Mouse (Mus musculus) heart, embryonic 11.5 days (tissue): ENCODE results near the gene Nr4a2. TPM values are rescaled to one million over a fixed set of nuclear protein-coding genes. Genes with fewer than 3 reads are reported as not detected.

Experiments
- ATAC-seq: fragments of 200-750 bp; cut with Nextera tagmentation; replicated peaks from 2 replicates; pipeline ENCODE4 v1.8.0; 2017; ENCODE audit warnings: moderate library complexity; ENCODE audit not compliant: insufficient number of reproducible peaks, low FRiP score, low TSS enrichment
- H3K27ac ChIP-seq: fragments of 300-500 bp; sonication (generic); 2 replicates; pipeline ENCODE4 v1.5.1; 2014; ENCODE audit warnings: mild to moderate bottlenecking, low read depth, low read length
- H3K27me3 ChIP-seq: fragments of 300-500 bp; sonication (generic); 2 replicates; pipeline ENCODE4 v1.6.1; 2014; ENCODE audit warnings: mild to moderate bottlenecking, low read length, mixed read lengths; ENCODE audit not compliant: control insufficient read depth, insufficient read depth
- H3K36me3 ChIP-seq: fragments of 300-500 bp; sonication (generic); 2 replicates; pipeline ENCODE4 v1.6.1; 2014; ENCODE audit warnings: mild to moderate bottlenecking, low read length, moderate library complexity, mixed read lengths; ENCODE audit not compliant: control insufficient read depth, insufficient read depth
- H3K4me1 ChIP-seq: fragments of 300-500 bp; sonication (generic); 2 replicates; pipeline ENCODE4 v1.6.1; 2014; ENCODE audit warnings: low read length; ENCODE audit not compliant: control insufficient read depth, insufficient read depth
- H3K4me2 ChIP-seq: fragments of 300-500 bp; sonication (generic); 2 replicates; pipeline ENCODE4 v1.6.1; 2014; ENCODE audit warnings: mild to moderate bottlenecking, moderate library complexity
- H3K4me3 ChIP-seq: fragments of 300-500 bp; sonication (generic); 2 replicates; pipeline ENCODE4 v1.5.1; 2014; ENCODE audit warnings: low read depth, low read length
- H3K9ac ChIP-seq: fragments of 300-500 bp; sonication (generic); 2 replicates; pipeline ENCODE4 v1.6.1; 2014; ENCODE audit warnings: mild to moderate bottlenecking, low read depth, low read length, moderate library complexity
- H3K9me3 ChIP-seq: fragments of 300-500 bp; sonication (generic); replicated peaks from 2 replicates; pipeline ENCODE4 v1.6.1; 2016; ENCODE audit warnings: low read length; ENCODE audit not compliant: control insufficient read depth
- WGBS: fragments of 180-500 bp; shearing (Covaris S2); extraction: QIAGEN DNeasy Blood & Tissue Kit; methylation state at CpG from one replicate; pipeline ENCODE4 v1.1.7; 2014; ENCODE audit not compliant: insufficient replicate concordance; 5-methylcytosine and 5-hydroxymethylcytosine counted together
- polyA plus RNA-seq: library from polyadenylated mRNA; unstranded; fragments of >200 nt; fragmentation: Nextera tagmentation; extraction: Ambion mirVana; gene quantifications from 2 replicates; pipeline ENCODE4 v1.2.1, GENCODE M21; 2014

Nr4a2 gene
- polyA plus RNA-seq, 1 experiment from 2014 or later, result 2.8 TPM

- no peak overlapping the region for H3K9ac ChIP-seq
- ATAC-seq, result no peak
- H3K4me2 ChIP-seq, result no peak overlapping the region
- 70% methylated on average over 6 of the region's 6 CpGs for WGBS
- no peaks in the 10 kb centered on the region for H3K9me3 ChIP-seq
- no peaks in the 10 kb centered on the region for H3K27me3 ChIP-seq
- H3K4me3 ChIP-seq, result no peak overlapping the region
- no peak overlapping the region for H3K27ac ChIP-seq
- H3K4me1 ChIP-seq, result peaks cover 8% of the 10 kb centered on the region
- no peaks in the 10 kb centered on the region for H3K36me3 ChIP-seq
These were observed 2.1 kb upstream of the Nr4a2 start for GRCm38 (mm10) chr2:57125891-57126290.

- under 1% methylated on average over 60 of the region's 67 CpGs for WGBS
- Histone ChIP-seq H3K4me1 (peaks cover 8% of the 10 kb centered on the region), H3K9ac (peak overlapping the region; percentile 99), H3K4me3 (peak overlapping the region; percentile 96), H3K27me3 (no peaks in the 10 kb centered on the region), H3K4me2 (peak overlapping the region; percentile 81), H3K9me3 (no peaks in the 10 kb centered on the region), H3K36me3 (no peaks in the 10 kb centered on the region), H3K27ac (peak overlapping the region; percentile 98)
- ATAC-seq, result peak; percentile 81
These were observed 520 bp downstream of the Nr4a2 start for GRCm38 (mm10) chr2:57122986-57123980.

- no peak overlapping the region for H3K27ac ChIP-seq
- ATAC-seq, result no peak
These were observed 2.7 kb downstream of the Nr4a2 start for GRCm38 (mm10) chr2:57121110-57121509.

GRCm38 (mm10) chr2:57117201-57117951 lies 6.4 kb downstream of the Nr4a2 start:
- H3K9ac ChIP-seq, result peak overlapping the region; percentile 79
- WGBS, result 6% methylated on average over 13 of the region's 13 CpGs
- peak overlapping the region; percentile 100 for H3K4me2 ChIP-seq
- H3K4me3 ChIP-seq, result peak overlapping the region; percentile 85
- H3K27me3 ChIP-seq, result peaks cover 14% of the 10 kb centered on the region
- no peak; the same call in 1 of the 2 replicates for ATAC-seq
- no peaks in the 10 kb centered on the region for H3K36me3 ChIP-seq
- H3K9me3 ChIP-seq, result no peaks in the 10 kb centered on the region
- peaks cover 5% of the 10 kb centered on the region; the same call in 1 of the 2 replicates for H3K4me1 ChIP-seq
- H3K27ac ChIP-seq, result peak overlapping the region; percentile 91

More at GRCm38 (mm10) chr2:57121110-57121509, 2.7 kb downstream of the Nr4a2 start:
- Histone ChIP-seq H3K4me3 (no peak overlapping the region), H3K36me3 (no peaks in the 10 kb centered on the region), H3K9ac (no peak overlapping the region), H3K27me3 (no peaks in the 10 kb centered on the region), H3K9me3 (no peaks in the 10 kb centered on the region), H3K4me1 (peaks cover 8% of the 10 kb centered on the region), H3K4me2 (no peak overlapping the region)
- 64% methylated on average over 4 of the region's 4 CpGs for WGBS

- Histone ChIP-seq H3K4me1 (peaks cover 6% of the 10 kb centered on the region), H3K4me3 (peak overlapping the region; percentile 85), H3K27me3 (peaks cover 22% of the 10 kb centered on the region), H3K9ac (peak overlapping the region; percentile 79), H3K27ac (peak overlapping the region; percentile 91), H3K4me2 (peak overlapping the region; percentile 100), H3K9me3 (no peaks in the 10 kb centered on the region), H3K36me3 (no peaks in the 10 kb centered on the region)
- under 1% methylated on average over 46 of the region's 47 CpGs for WGBS
- peak; percentile 70 for ATAC-seq
These were observed 7.2 kb downstream of the Nr4a2 start for GRCm38 (mm10) chr2:57116366-57117200.

- WGBS, result under 1% methylated on average over 25 of the region's 28 CpGs
- peak; percentile 13; the same call in 1 of the 2 replicates for ATAC-seq
- no peaks in the 10 kb centered on the region for H3K36me3 ChIP-seq
These were observed 7.9 kb downstream of the Nr4a2 start for GRCm38 (mm10) chr2:57115864-57116365.

GRCm38 (mm10) chr2:57115181-57115863 lies 8.5 kb downstream of the Nr4a2 start:
- H3K27ac ChIP-seq, result peak overlapping the region; percentile 18; the same call in 1 of the 2 replicates
- under 1% methylated on average over 25 of the region's 25 CpGs for whole genome bisulfite sequencing
- H3K4me3 ChIP-seq, result peak overlapping the region; percentile 85
- H3K9ac ChIP-seq, result peak overlapping the region; percentile 79
- peaks cover 33% of the 10 kb centered on the region for H3K27me3 ChIP-seq
- no peaks in the 10 kb centered on the region for H3K36me3 ChIP-seq
- H3K4me2 ChIP-seq, result peak overlapping the region; percentile 100
- H3K9me3 ChIP-seq, result no peaks in the 10 kb centered on the region
- H3K4me1 ChIP-seq, result peaks cover 5% of the 10 kb centered on the region
- ATAC-seq, result no peak

More at GRCm38 (mm10) chr2:57115864-57116365, 7.9 kb downstream of the Nr4a2 start:
- H3K9ac ChIP-seq, result peak overlapping the region; percentile 79
- peak overlapping the region; percentile 91 for H3K27ac ChIP-seq
- peak overlapping the region; percentile 100 for H3K4me2 ChIP-seq
- peaks cover 28% of the 10 kb centered on the region for H3K27me3 ChIP-seq
- peaks cover 5% of the 10 kb centered on the region for H3K4me1 ChIP-seq
- peak overlapping the region; percentile 85 for H3K4me3 ChIP-seq
- no peaks in the 10 kb centered on the region for H3K9me3 ChIP-seq
